Mouse (Mus musculus): ENCODE results near the gene Cd3d.

The Cd3d gene

DNA sequence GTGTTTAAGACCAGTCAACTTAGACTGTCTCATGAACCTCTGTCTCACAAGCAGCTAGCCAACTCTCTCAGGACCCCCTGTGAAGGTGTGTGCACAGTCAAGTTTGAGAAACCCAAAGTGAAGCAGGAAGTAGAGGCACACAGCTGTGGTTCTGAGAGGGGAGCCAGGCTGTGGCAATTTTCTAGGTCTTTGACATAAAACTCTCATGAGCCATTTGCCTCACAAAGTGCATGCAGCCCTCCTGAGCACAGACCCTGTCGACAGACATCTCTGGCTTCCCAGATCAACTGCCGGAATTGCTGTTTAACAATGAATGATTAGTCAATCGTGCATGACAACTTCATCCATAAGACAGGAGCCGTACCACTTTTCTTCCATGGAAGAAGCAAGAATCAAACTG lies 26.8 kb downstream of the Cd3d start:
- H3K36me3 ChIP-seq (ENCODE audit: control insufficient read depth, insufficient read depth, low read length, poor library complexity, severe bottlenecking): no peaks in the 10 kb centered on the region
- no peaks in the 10 kb centered on the region for H3K27me3 ChIP-seq (ENCODE audit: control insufficient read depth, insufficient read depth, low read length, poor library complexity, severe bottlenecking)
- DNase-seq (ENCODE audit: low read depth, low spot score): no peak

- Histone ChIP-seq H3K27me3 (ENCODE audit: control insufficient read depth, insufficient read depth, low read length, poor library complexity, severe bottlenecking) (no peaks in the 10 kb centered on the region), H3K36me3 (ENCODE audit: control insufficient read depth, insufficient read depth, low read length, poor library complexity, severe bottlenecking) (no peaks in the 10 kb centered on the region)
- DNase-seq (ENCODE audit: low read depth, low spot score): no peak
These were observed 27.8 kb downstream of the Cd3d start, which contains the start of gene Cd3e for GRCm38 (mm10) chr9:45009180-45010078. Gene Cd3e, minus strand, starts transcription at chr9:45009627.

DNA sequence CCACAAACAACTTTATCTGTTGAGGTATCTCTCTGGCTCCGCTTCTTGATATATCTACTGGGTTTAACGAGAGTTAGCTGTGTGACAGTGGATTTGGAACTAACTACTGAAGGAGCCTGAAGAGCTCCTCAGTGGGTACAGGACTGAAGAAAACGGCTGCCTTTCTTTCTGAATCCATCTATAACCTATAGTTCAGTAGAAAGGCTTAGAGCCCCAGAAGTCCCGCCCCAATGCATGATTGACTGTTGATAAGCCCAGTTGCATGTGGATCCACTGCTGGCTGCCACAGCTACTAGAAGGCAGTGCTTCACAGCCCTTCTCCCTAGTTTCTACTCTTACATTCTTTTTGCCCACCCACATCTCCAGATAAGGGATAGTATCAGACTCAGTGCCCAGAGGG lies 28.9 kb downstream of the Cd3d start:
- DNase-seq (ENCODE audit: low read depth, low spot score): no peak
- Histone ChIP-seq H3K27me3 (ENCODE audit: control insufficient read depth, insufficient read depth, low read length, poor library complexity, severe bottlenecking) (no peaks in the 10 kb centered on the region), H3K36me3 (ENCODE audit: control insufficient read depth, insufficient read depth, low read length, poor library complexity, severe bottlenecking) (no peaks in the 10 kb centered on the region)

GRCm38 (mm10) chr9:45011291-45011690 lies 29.7 kb downstream of the Cd3d start:
- Histone ChIP-seq H3K36me3 (ENCODE audit: control insufficient read depth, insufficient read depth, low read length, poor library complexity, severe bottlenecking) (no peaks in the 10 kb centered on the region), H3K27me3 (ENCODE audit: control insufficient read depth, insufficient read depth, low read length, poor library complexity, severe bottlenecking) (no peaks in the 10 kb centered on the region)
- DNase-seq (ENCODE audit: low read depth, low spot score): no peak

DNA sequence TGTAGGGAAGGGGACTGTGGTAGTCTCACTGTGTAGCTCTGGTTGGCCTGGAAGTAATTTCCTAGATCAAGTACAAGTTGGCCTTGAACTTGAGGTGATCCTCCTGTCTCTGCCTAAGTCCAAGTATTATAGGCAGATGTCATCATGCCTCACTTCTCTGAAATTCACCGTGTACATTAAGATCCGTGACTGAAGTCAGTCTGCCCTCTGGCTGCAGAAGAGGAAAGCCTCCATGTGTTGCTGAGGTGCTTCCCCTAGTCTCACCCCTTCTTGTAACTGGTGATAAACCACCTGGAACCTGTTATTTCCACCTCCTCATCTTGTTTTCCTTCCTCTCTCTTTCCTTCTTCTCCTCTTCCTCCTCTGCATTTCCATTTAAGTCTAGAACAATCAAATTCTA lies 33.3 kb downstream of the Cd3d start:
- peak; percentile 64 for DNase-seq (ENCODE audit: low read depth, low spot score)
- Histone ChIP-seq H3K36me3 (ENCODE audit: control insufficient read depth, insufficient read depth, low read length, poor library complexity, severe bottlenecking) (no peaks in the 10 kb centered on the region), H3K27me3 (ENCODE audit: control insufficient read depth, insufficient read depth, low read length, poor library complexity, severe bottlenecking) (no peaks in the 10 kb centered on the region)

- Histone ChIP-seq H3K36me3 (ENCODE audit: control insufficient read depth, insufficient read depth, low read length, poor library complexity, severe bottlenecking) (no peaks in the 10 kb centered on the region), H3K27me3 (ENCODE audit: control insufficient read depth, insufficient read depth, low read length, poor library complexity, severe bottlenecking) (no peaks in the 10 kb centered on the region)
- DNase-seq (ENCODE audit: low read depth, low spot score): no peak
These were observed 34.3 kb downstream of the Cd3d start for GRCm38 (mm10) chr9:45015841-45016240.

- H3K36me3 ChIP-seq (ENCODE audit: control insufficient read depth, insufficient read depth, low read length, poor library complexity, severe bottlenecking): no peaks in the 10 kb centered on the region
- no peaks in the 10 kb centered on the region for H3K27me3 ChIP-seq (ENCODE audit: control insufficient read depth, insufficient read depth, low read length, poor library complexity, severe bottlenecking)
- DNase-seq (ENCODE audit: low read depth, low spot score): no peak
These were observed 36.4 kb downstream of the Cd3d start for GRCm38 (mm10) chr9:45018031-45018430.

DNA sequence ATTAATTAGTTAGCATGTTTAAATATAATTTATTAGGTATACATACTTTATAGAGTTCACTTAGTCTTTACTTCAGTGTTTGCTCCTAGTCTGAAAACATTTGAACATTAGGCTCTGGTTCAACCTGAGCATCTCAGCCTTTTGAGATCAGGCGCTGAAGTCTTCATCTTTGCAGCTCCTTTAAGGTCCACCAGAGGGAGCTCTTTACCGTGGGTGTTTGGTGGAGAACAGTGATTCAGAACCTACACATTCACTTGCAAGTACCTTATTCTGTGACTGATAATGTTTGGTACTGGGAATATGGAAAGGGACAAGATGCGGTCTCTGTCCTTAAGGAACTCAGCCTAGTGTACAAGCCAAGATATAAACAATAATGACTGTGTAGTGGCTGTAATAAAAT lies 41.2 kb downstream of the Cd3d start:
- H3K36me3 ChIP-seq (ENCODE audit: control insufficient read depth, insufficient read depth, low read length, poor library complexity, severe bottlenecking): no peaks in the 10 kb centered on the region
- peak; percentile 87 for DNase-seq (ENCODE audit: low read depth, low spot score)
- no peaks in the 10 kb centered on the region for H3K27me3 ChIP-seq (ENCODE audit: control insufficient read depth, insufficient read depth, low read length, poor library complexity, severe bottlenecking)

DNA sequence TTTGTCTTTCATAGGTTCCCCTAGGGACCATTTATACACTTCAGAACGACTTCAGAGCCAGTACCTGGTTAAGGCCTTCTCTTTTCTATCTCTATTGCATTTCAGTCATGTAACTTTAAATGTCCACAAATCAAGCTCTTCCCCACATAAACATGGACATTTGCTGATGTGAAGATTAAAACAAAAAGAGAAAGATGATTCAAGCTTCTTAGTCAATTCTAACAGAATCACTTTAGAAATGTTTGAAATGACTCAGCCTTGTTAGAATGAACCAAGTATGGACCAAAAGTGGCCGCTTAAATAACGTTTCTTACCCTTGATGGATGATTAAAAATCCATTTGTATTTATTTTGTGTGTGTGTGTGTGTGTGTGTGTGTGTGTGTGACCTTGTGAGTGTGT lies 42.1 kb downstream of the Cd3d start:
- Histone ChIP-seq H3K27me3 (ENCODE audit: control insufficient read depth, insufficient read depth, low read length, poor library complexity, severe bottlenecking) (no peaks in the 10 kb centered on the region), H3K36me3 (ENCODE audit: control insufficient read depth, insufficient read depth, low read length, poor library complexity, severe bottlenecking) (no peaks in the 10 kb centered on the region)
- no peak for DNase-seq (ENCODE audit: low read depth, low spot score)

GRCm38 (mm10) chr9:45024187-45024586 lies 42.6 kb downstream of the Cd3d start:
- H3K27me3 ChIP-seq (ENCODE audit: control insufficient read depth, insufficient read depth, low read length, poor library complexity, severe bottlenecking): no peaks in the 10 kb centered on the region
- no peak for DNase-seq (ENCODE audit: low read depth, low spot score)
- no peaks in the 10 kb centered on the region for H3K36me3 ChIP-seq (ENCODE audit: control insufficient read depth, insufficient read depth, low read length, poor library complexity, severe bottlenecking)

DNA sequence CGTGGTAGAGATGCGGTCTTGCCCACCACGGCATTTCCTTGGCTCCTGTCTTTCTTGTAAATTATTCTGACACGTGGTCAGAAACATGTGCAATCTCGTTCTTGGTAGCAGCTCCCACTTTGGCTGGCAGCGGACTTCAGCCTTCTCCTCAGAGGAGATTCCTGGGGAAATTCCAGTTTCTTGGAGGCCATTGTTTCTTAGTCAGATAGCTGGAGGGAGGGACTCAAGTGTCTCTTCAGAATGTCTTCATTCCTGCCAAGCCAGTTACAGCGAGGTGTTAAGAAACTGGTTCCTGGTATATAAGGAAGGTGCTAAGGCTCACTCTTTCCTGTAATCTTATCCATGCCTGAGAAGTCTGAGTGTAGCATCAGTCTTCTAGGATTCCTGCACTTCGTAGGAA lies 45.8 kb downstream of the Cd3d start:
- no peak for DNase-seq (ENCODE audit: low read depth, low spot score)

DNA sequence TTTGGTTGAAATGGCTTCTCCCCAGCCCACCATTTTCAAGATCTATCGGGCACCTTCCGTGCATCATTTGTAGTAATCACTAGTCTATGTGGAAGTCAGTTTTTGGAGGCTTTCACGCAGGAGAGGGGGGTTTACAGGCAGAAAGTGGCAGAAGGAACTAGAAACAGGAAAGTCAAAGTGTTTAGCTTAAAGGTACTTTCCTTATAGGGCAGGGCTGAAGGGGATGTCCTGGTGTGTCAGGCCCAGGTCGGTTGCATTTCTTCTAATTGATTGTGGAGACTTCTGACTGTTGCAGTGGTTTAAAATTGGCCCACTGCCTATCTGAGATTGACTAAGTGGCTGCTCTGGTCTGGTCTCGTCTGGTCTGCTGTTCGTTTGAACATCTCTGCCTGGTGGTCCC lies 48.8 kb downstream of the Cd3d start:
- H3K36me3 ChIP-seq (ENCODE audit: control insufficient read depth, insufficient read depth, low read length, poor library complexity, severe bottlenecking): no peaks in the 10 kb centered on the region
- H3K27me3 ChIP-seq (ENCODE audit: control insufficient read depth, insufficient read depth, low read length, poor library complexity, severe bottlenecking): no peaks in the 10 kb centered on the region; the same call in 1 of the 2 replicates
- DNase-seq (ENCODE audit: low read depth, low spot score): peak; percentile 71

More for the DNA sequence above, 45.8 kb downstream of the Cd3d start:
- Histone ChIP-seq H3K27me3 (ENCODE audit: control insufficient read depth, insufficient read depth, low read length, poor library complexity, severe bottlenecking) (no peaks in the 10 kb centered on the region), H3K36me3 (ENCODE audit: control insufficient read depth, insufficient read depth, low read length, poor library complexity, severe bottlenecking) (no peaks in the 10 kb centered on the region)

- no peaks in the 10 kb centered on the region for H3K36me3 ChIP-seq (ENCODE audit: control insufficient read depth, insufficient read depth, low read length, poor library complexity, severe bottlenecking)
- H3K27me3 ChIP-seq (ENCODE audit: control insufficient read depth, insufficient read depth, low read length, poor library complexity, severe bottlenecking): no peaks in the 10 kb centered on the region; the same call in 1 of the 2 replicates
- no peak for DNase-seq (ENCODE audit: low read depth, low spot score)
These were observed 50.7 kb downstream of the Cd3d start for GRCm38 (mm10) chr9:45032261-45032660.

GRCm38 (mm10) chr9:45034526-45034925 lies 52.9 kb downstream of the Cd3d start:
- no peaks in the 10 kb centered on the region for H3K36me3 ChIP-seq (ENCODE audit: control insufficient read depth, insufficient read depth, low read length, poor library complexity, severe bottlenecking)
- no peaks in the 10 kb centered on the region; the same call in 1 of the 2 replicates for H3K27me3 ChIP-seq (ENCODE audit: control insufficient read depth, insufficient read depth, low read length, poor library complexity, severe bottlenecking)
- no peak for DNase-seq (ENCODE audit: low read depth, low spot score)
